Mouse (Mus musculus): Measurements from ENCODE around the gene Zmat5.
"Not testable (repeated sequence)": the region's sequence is repeated elsewhere in the genome, so short reads cannot be mapped to it uniquely, and the experiment has no call there.

Gene Zmat5

GRCm38 (mm10) chr11:4690353-4690752 lies 14.1 kb upstream of the Zmat5 start:
- no peak for DNase-seq (ENCODE audit: low spot score in 2 of 2)

DNA sequence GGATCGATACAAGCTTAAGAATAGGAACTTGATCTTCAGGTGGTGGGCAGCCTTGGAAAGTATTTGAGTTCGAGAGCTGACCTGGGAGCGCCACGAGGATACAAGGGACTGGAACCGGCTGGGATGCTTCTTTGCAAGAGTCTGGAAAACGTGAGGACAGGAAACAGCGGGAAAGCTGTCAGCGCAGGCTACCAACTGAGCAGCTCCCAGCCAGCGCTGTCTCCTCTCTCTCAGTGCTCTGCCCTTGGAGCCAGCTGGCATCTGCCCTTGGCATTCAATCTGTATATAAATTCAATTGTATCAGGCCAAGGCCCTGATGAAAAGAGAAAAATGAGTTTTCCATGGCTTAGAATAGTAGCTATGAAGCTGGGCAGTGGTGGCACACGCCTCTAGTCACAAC lies 13.3 kb upstream of the Zmat5 start:
- no peak for DNase-seq (ENCODE audit: low spot score in 2 of 2)

GRCm38 (mm10) chr11:4692162-4692561 lies 12.3 kb upstream of the Zmat5 start:
- no peak for DNase-seq (ENCODE audit: low spot score in 2 of 2)

- peak; percentile 68 to 75 for DNase-seq (ENCODE audit: low spot score in 2 of 2)
These were observed 7.2 kb upstream of the Zmat5 start for GRCm38 (mm10) chr11:4697043-4697983.

GRCm38 (mm10) chr11:4700726-4701125 lies 3.8 kb upstream of the Zmat5 start:
- DNase-seq (ENCODE audit: low spot score in 2 of 2) = peak in 1 of 2 experiments; percentile 40

GRCm38 (mm10) chr11:4703688-4704071 lies 798 bp upstream of the Zmat5 start:
- DNase-seq (ENCODE audit: low spot score in 2 of 2) = no peak

- DNase-seq (ENCODE audit: low spot score in 2 of 2) = no peak
These were observed 700 bp downstream of the Zmat5 start for GRCm38 (mm10) chr11:4705178-4705577.

DNA sequence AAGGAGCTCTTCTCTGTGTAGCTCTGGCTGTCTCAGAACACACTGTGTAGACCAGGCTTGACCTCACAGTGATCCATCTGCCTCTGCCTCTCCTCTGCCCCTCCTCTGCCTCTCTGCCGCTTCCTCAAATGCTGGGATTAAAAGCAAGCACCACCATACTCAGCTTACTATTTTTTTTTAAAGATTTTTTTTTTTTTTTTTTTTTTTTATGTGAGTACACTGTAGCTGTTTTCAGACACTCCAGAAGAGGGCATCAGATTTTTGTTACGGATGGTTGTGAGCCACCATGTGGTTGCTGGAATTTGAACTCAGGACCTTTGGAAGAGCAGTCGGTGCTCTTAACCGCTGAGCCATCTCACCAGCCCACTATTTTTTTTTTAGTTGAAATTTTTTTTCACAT lies 5.7 kb downstream of the Zmat5 start:
- not testable (repeated sequence) for DNase-seq (ENCODE audit: low spot score in 2 of 2)

- DNase-seq (ENCODE audit: low spot score in 2 of 2) = no peak
These were observed 8.3 kb downstream of the Zmat5 start for GRCm38 (mm10) chr11:4712822-4713221.

- no peak for DNase-seq (ENCODE audit: low spot score in 2 of 2)
These were observed 10.2 kb downstream of the Zmat5 start for GRCm38 (mm10) chr11:4714727-4715126.

DNA sequence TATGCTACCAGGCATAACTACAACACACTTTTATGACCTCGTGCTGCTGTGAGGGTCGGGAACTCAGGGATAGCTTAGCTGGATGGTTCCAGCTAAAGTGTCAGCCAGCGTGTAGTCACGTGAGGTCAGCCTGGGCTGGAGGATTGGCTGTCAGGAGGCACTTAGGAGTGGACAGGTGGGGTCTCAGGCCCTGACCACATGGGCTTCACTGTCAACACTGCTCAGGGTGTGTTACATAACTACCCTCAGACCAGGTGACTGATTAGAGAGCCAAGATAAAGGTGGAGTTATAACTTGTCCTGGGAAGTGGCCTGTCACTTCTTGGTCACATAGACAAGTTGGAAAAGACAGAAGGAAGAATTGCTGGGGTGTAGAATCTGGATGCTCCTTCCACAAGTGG lies 11.1 kb downstream of the Zmat5 start:
- DNase-seq (ENCODE audit: low spot score in 2 of 2) = no peak

- DNase-seq (ENCODE audit: low spot score in 2 of 2) = no peak
These were observed 12.2 kb downstream of the Zmat5 start for GRCm38 (mm10) chr11:4716530-4717236.

GRCm38 (mm10) chr11:4718548-4718947 lies 14.1 kb downstream of the Zmat5 start:
- no peak for DNase-seq (ENCODE audit: low spot score in 2 of 2)

DNA sequence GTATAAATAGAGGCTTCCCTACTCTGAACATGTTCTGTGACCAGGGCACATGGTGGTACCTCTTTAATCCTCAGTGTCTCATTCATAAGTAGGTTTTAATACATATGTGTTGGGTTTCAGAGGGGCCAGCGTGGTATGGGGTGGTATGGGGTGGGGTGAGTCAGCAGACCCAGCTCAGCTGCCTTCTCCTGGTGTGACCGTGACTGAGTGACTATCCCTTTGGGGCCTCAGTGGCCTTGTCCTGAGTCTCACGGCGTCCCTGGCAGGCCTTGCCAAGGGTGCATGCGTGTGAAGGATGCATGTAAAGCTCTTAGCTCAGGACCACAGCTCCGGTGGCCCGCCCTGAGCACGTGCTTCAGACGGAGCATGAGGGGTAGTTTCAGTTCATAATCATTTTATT lies 15.5 kb downstream of the Zmat5 start:
- no peak for DNase-seq (ENCODE audit: low spot score in 2 of 2)

DNA sequence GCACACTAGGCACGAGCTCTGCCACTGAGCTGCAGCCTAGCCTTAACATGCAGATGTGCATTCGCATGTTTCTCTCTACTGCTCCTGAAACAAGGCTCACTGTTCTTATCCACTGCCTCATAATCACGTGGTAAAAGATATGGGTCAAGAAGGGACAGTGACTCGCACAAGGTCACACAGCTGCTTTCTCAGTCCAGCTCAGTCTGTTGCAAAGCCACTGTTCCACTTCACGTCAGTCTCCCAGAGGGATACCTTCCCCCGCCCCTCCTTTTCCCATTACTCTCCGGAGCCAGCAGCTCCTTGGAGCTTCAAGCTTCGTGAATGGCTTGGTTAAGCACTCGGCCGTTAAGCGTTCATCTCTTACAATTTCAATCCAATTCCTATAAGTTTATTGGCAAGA lies 15.9 kb downstream of the Zmat5 start:
- DNase-seq (ENCODE audit: low spot score in 2 of 2) = no peak

GRCm38 (mm10) chr11:4720900-4721580 lies 16.6 kb downstream of the Zmat5 start:
- DNase-seq (ENCODE audit: low spot score in 2 of 2) = no peak

- no peak for DNase-seq (ENCODE audit: low spot score in 2 of 2)
These were observed 17.2 kb downstream of the Zmat5 start for GRCm38 (mm10) chr11:4721728-4722127.

DNA sequence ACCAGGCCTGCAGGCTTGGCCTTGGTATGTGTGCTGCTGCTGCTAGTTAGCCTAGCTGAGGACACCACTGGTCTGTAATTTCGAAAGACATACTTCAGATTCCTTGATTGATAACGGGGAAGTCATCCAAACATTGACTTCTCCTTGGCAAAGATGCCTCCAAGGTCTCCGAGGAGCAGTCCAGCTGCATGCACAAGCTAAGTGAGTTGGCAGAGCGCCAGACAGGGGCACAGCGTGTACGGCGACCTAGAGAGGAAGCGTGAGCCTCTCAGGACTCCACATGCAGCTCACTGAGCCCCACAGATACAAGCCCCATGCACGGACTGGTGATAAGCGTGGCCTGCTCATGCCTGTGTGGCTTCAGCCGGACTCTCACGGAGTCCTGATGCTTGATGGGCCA lies 25.1 kb downstream of the Zmat5 start:
- DNase-seq (ENCODE audit: low spot score in 2 of 2) = peak; percentile 45 to 52

DNA sequence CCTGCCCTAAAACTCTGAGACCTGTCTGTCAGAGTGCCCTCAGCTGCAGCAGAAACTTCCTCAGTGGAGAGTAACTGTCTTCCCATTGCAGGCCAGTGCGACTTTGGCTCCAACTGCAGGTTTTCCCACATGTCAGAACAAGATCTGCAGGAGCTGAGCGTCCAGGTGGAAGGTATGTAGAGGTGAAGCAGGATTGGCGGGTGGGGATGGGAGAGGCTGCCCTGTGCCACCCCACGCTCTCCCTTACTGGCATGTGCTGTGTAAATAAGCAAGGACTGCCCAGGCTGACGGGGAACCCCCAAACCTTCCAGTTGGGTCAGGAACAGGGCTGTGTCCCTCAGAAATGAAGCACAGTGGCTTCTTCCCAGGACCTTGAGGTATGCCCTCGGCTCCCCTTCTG lies 25.6 kb downstream of the Zmat5 start:
- peak; percentile 33 to 61 for DNase-seq (ENCODE audit: low spot score in 2 of 2)

GRCm38 (mm10) chr11:4730913-4731312 lies 26.4 kb downstream of the Zmat5 start:
- DNase-seq (ENCODE audit: low spot score in 2 of 2) = no peak

GRCm38 (mm10) chr11:4731781-4732180 lies 27.3 kb downstream of the Zmat5 start:
- DNase-seq (ENCODE audit: low spot score in 2 of 2) = no peak

DNA sequence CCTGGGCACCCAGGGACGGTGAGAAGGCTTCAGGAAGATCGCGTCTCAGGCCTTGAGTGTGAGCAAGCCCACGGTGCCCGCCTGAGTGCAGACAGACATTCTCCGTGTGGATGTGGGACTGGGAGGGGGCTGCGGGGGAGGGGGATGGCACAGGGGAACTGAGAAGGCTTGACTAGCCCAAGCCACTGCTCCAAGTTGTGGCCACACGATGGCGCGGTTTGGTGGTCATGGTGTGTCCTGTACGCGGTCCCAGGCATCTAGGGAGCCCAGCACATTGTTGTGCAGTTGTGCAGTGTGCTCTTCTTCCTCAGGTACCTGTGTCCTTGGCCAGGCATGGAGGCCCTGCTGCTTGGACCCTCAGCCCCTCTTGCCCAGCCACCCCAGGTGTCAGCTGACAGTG lies 29.7 kb downstream of the Zmat5 start:
- DNase-seq (ENCODE audit: low spot score in 2 of 2) = no peak

All from urinary bladder, postnatal 36 days (tissue).